Mouse (Mus musculus) heart, adult 2 months (tissue): ENCODE results near the gene Hes5.

Experiments used
- CTCF ChIP-seq: fragments of 200-600 bp; IDR thresholded peaks from 2 replicates; pipeline ENCODE4 v1.8.1; 2022; ENCODE audit warnings: antibody characterized with exemption, mild to moderate bottlenecking, moderate library complexity
- EP300 ChIP-seq: fragments of 200-500 bp; IDR thresholded peaks from 2 replicates; pipeline ENCODE4 v1.6.1; 2011; ENCODE audit warnings: low read depth, low read length, control low read depth; ENCODE audit not compliant: insufficient read depth
- POLR2A ChIP-seq: fragments of 200-500 bp; IDR thresholded peaks from 2 replicates; pipeline ENCODE4 v1.6.1; 2011; ENCODE audit warnings: mild to moderate bottlenecking, low read depth, low read length, control low read depth; ENCODE audit not compliant: insufficient read depth

- no peak for TF ChIP-seq CTCF
- TF ChIP-seq POLR2A = no peak
- TF ChIP-seq EP300 = no peak
These were observed 4.0 kb downstream of the Hes5 start for GRCm38 (mm10) chr4:154964581-154965235.
